Mouse (Mus musculus) left cerebral cortex, postnatal 25 days (tissue): ENCODE data around the gene Cd247. TPM values are rescaled to one million over a fixed set of nuclear protein-coding genes. Genes with fewer than 3 reads are reported as not detected.

ENCODE experiments used
- DNase-seq, 2 experiments: peaks; one replicate each; pipeline ENCODE4 v3.0.0; 2022; ENCODE audit warnings: low spot score in 2 of 2, mixed read lengths in 1 of 2
- intact Hi-C: fragments of 180-260 bp; cut with DNase I; formaldehyde crosslinking; loops from one replicate; pipeline ENCODE4 v1.15.1; 2025
- total RNA-seq, 2 experiments: library from RNA; stranded (reverse); gene quantifications; 2 replicates each; pipeline ENCODE4 v1.2.3; 2021

The Cd247 gene
- total RNA-seq, 2 experiments from 2014 or later: not detected

- DNase-seq: no peak
- intact Hi-C loops: no loop called here
Measured at GRCm38 (mm10) chr1:165814521-165815278, 26.2 kb downstream of the Cd247 start.

GRCm38 (mm10) chr1:165816391-165816790 lies 27.9 kb downstream of the Cd247 start:
- intact Hi-C loops: no loop called here
- DNase-seq: no peak

GRCm38 (mm10) chr1:165817264-165817663 lies 28.8 kb downstream of the Cd247 start:
- intact Hi-C loops: no loop called here
- no peak for DNase-seq

GRCm38 (mm10) chr1:165818145-165818860 lies 29.8 kb downstream of the Cd247 start:
- DNase-seq: no peak
- intact Hi-C loops: no loop called here

- intact Hi-C loops: no loop called here
- no peak for DNase-seq
Measured at GRCm38 (mm10) chr1:165819147-165819546, 30.7 kb downstream of the Cd247 start.

GRCm38 (mm10) chr1:165822031-165822430 lies 33.5 kb downstream of the Cd247 start:
- no peak for DNase-seq
- intact Hi-C loops: no loop called here

GRCm38 (mm10) chr1:165828173-165828572 lies 39.7 kb downstream of the Cd247 start:
- DNase-seq: no peak
- intact Hi-C loops: no loop called here

GRCm38 (mm10) chr1:165828615-165829014 lies 40.1 kb downstream of the Cd247 start:
- no peak for DNase-seq
- intact Hi-C loops: no loop called here

- intact Hi-C loops: no loop called here
- no peak for DNase-seq
Measured at GRCm38 (mm10) chr1:165829890-165830289, 41.4 kb downstream of the Cd247 start.

GRCm38 (mm10) chr1:165833244-165833643 lies 44.8 kb downstream of the Cd247 start:
- intact Hi-C loops: no loop called here
- DNase-seq: no peak

GRCm38 (mm10) chr1:165833910-165834632 lies 45.6 kb downstream of the Cd247 start:
- DNase-seq: no peak
- intact Hi-C loops: no loop called here

GRCm38 (mm10) chr1:165834633-165834975 lies 46.1 kb downstream of the Cd247 start:
- intact Hi-C loops: no loop called here
- DNase-seq: no peak

GRCm38 (mm10) chr1:165836461-165836860 lies 48.0 kb downstream of the Cd247 start:
- intact Hi-C loops: no loop called here
- no peak for DNase-seq

GRCm38 (mm10) chr1:165837546-165837945 lies 49.1 kb downstream of the Cd247 start:
- intact Hi-C loops: no loop called here
- no peak for DNase-seq

- intact Hi-C loops: no loop called here
- DNase-seq: no peak
Measured at GRCm38 (mm10) chr1:165839201-165839600, 50.7 kb downstream of the Cd247 start.

- DNase-seq: no peak
- intact Hi-C loops: no loop called here
Measured at GRCm38 (mm10) chr1:165840548-165841230, 52.2 kb downstream of the Cd247 start.

- intact Hi-C loops: no loop called here
- DNase-seq: no peak
Measured at GRCm38 (mm10) chr1:165842170-165842569, 53.7 kb downstream of the Cd247 start.

- no peak for DNase-seq
- intact Hi-C loops: no loop called here
Measured at GRCm38 (mm10) chr1:165843586-165843985, 55.1 kb downstream of the Cd247 start.

- no peak for DNase-seq
- intact Hi-C loops: no loop called here
Measured at GRCm38 (mm10) chr1:165844466-165844951, 56.0 kb downstream of the Cd247 start.

- DNase-seq: no peak
Measured at GRCm38 (mm10) chr1:165844956-165845355, 56.5 kb downstream of the Cd247 start.

More at GRCm38 (mm10) chr1:165844956-165845355, 56.5 kb downstream of the Cd247 start:
- intact Hi-C loops: no loop called here
